Mouse (Mus musculus) CD4-positive naive resting alpha-beta T cell, adult 57 days (primary cell): ENCODE data around the gene Fam83b. TPM values are rescaled to one million over a fixed set of nuclear protein-coding genes. Genes with fewer than 3 reads are reported as not detected.

ENCODE experiments used
- total RNA-seq: library from RNA; stranded (reverse); gene quantifications from one replicate; pipeline ENCODE4 v1.2.4, GENCODE M21; 2023

The Fam83b gene
- not detected for total RNA-seq

DNA sequence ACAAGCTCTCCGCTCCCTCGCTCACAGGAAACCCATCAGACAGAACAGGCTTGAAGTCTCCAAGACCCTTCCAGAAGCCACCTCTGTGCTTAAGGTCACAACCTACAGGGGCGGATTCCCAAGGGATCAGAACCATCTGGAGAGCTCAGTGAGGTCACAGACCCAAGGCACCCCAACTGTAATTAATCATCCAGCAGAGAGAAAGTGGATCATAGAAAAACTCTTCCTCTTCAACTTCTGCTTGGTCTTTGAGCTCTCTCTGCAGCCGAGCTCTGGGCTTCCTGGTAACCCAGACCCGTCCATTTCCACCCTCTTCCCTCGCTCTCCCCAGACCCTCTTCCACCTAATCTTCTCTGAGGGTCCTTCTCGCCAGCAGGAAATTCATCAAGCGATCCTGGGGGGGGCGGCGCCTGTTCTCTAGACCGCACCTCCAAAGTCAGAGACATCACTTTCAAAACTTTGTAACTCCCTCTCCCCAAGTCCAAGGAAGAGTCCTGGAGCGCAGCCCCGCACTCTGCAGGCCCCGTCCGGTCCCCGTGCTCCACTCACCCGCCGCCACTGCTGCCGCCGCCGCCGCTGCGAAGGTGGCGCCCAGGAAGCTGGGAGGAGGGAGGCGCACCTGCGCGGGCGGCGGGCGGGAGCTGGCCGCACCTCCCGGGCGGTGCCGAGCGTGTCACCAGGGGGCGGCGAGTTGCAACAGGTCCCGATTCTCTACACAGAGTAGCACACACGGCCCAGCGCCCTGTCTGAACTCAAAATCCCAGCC lies at the start of gene Fam83b:
Fam83b (minus strand) TSS at position 602 of the 766 bp plus-strand sequence.

Other genes starting within 250 kb of the Fam83b start
- not detected for gene Hcrtr2, start 243.3 kb downstream of the Fam83b start, total RNA-seq